Mouse (Mus musculus): ENCODE data around the gene Wdr61. TPM values are rescaled to one million over a fixed set of nuclear protein-coding genes. Genes with fewer than 3 reads are reported as not detected.

The Wdr61 gene
- polyA plus RNA-seq, 2 experiments, result 50.6 to 108 TPM

DNA sequence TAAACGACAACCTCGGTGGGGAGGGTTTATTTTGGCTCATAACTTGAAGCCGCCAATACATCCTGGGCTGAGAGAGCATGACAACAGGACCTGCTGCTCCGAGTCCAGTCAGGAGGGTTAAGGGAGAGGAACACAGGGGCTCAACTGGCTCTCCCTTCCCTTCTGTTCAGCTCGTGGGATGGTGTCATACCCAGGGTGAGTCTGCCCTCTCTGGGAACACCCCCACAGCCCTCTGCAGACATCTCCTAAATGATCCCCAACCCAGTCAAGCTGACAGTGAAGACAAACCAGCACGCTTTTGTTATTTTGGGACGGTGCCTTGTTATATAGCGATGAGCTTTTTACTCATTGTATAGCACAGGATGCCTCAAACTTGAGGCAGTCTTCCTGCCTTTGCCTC, 44.9 kb downstream of the Wdr61 start:
- no peak for TF ChIP-seq CTCF (IDR thresholded peaks at IDR 0.05; ENCODE audit: low read depth)
- TF ChIP-seq EP300 (IDR thresholded peaks at IDR 0.05; ENCODE audit: low read depth), result no peak
- WGBS (ENCODE audit: insufficient replicate concordance), result 61% methylated on average over 8 of the region's 8 CpGs
- Histone ChIP-seq H3K4me2 (ENCODE audit: low read depth) (no peak overlapping the region), H3K27ac (no peak overlapping the region), H3K9ac (replicated peaks) (no peak overlapping the region), H3K27me3 (ENCODE audit: control insufficient read depth, insufficient read depth, low read length) (no peaks in the 10 kb centered on the region; the same call in 1 of the 2 replicates), H3K4me1 (replicated peaks; ENCODE audit: control insufficient read depth in 2 of 2, insufficient read depth in 2 of 2, low read length in 1 of 2) (peaks cover 0 to 5% of the 10 kb centered on the region in 2 experiments; a peak in 2 of 4 replicates), H3K4me3 (ENCODE audit: insufficient read depth in 1 of 2, low read depth in 2 of 2, low read length in 2 of 2) (no peak overlapping the region), H3K9me3 (ENCODE audit: control insufficient read depth, low read length) (no peaks in the 10 kb centered on the region), H3K36me3 (replicated peaks; ENCODE audit: control insufficient read depth, insufficient read depth, low read depth) (no peaks in the 10 kb centered on the region)
- no peak for DNase-seq (ENCODE audit: low read depth in 3 of 3, low spot score in 3 of 3)
- no peak for ATAC-seq (ENCODE audit: insufficient read depth)

DNA sequence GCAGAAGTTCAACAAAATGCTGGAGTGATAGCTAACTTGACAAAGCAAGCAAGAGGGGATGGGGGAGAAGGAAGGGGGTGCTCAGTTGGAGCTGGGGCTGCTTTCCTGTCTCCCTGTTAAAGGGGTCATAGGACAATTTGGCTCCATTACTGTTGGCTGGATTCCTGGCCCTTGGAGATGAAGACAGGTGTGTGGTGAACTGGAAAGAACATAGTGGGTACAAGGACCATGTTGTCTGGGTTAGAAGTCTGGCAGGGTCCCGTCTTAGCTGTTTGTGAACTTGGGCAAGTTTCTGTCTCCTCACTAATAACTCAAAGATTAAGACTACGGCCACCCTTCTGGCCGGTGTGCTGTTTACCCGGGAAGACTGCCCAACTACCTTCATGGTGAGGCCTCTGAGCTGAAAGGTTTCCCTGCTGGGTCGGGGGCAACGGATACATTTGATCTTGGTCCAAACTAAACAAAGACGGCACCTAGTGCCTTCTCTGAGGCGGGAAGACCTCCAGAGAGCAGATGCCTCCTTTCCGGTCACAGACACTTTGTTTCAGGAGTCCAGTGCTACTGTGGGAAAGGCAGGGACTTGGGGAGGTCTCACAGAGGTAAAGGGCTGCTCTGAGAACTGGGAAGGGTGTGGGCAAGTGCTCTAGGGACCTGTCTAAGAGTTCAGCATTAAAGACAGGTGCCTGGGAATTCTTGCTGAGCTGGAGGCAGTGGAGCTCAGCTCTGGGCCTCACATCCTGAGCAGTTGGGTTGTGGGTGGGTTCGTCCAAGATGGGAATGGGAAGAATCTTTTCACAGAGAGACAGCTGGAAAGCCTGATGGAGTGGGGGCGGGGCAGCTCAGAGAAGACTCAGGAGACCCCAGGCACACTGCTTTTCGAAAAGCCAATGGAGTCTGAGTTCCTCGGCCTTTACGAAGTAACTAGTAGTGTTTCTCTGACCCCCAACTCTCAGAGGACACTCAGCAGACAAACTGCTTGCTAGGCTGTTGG, 46.8 kb downstream of the Wdr61 start:
- 66% methylated on average over 14 of the region's 14 CpGs for WGBS (ENCODE audit: insufficient replicate concordance)
- no peaks in the 10 kb centered on the region; the same call in 1 of the 2 replicates for H3K27me3 ChIP-seq (ENCODE audit: control insufficient read depth, insufficient read depth, low read length)
- peaks cover 0 to 5% of the 10 kb centered on the region in 2 experiments; a peak in 2 of 4 replicates for H3K4me1 ChIP-seq (replicated peaks; ENCODE audit: control insufficient read depth in 2 of 2, insufficient read depth in 2 of 2, low read length in 1 of 2)
- no peaks in the 10 kb centered on the region for H3K36me3 ChIP-seq (replicated peaks; ENCODE audit: control insufficient read depth, insufficient read depth, low read depth)
- no peak overlapping the region for H3K27ac ChIP-seq
- no peak for ATAC-seq (ENCODE audit: insufficient read depth)
- no peak overlapping the region for H3K4me3 ChIP-seq (ENCODE audit: insufficient read depth in 1 of 2, low read depth in 2 of 2, low read length in 2 of 2)
- no peak overlapping the region for H3K9ac ChIP-seq (replicated peaks)
- H3K9me3 ChIP-seq (ENCODE audit: control insufficient read depth, low read length), result no peaks in the 10 kb centered on the region
- TF ChIP-seq CTCF (IDR thresholded peaks at IDR 0.05; ENCODE audit: low read depth) (no peak), EP300 (IDR thresholded peaks at IDR 0.05; ENCODE audit: low read depth) (no peak)
- DNase-seq (ENCODE audit: low read depth in 3 of 3, low spot score in 3 of 3), result no peak
- no peak overlapping the region for H3K4me2 ChIP-seq (ENCODE audit: low read depth)

- H3K36me3 ChIP-seq (replicated peaks; ENCODE audit: control insufficient read depth, insufficient read depth, low read depth), result no peaks in the 10 kb centered on the region
- WGBS (ENCODE audit: insufficient replicate concordance), result 52% methylated on average over 7 of the region's 7 CpGs
- H3K9me3 ChIP-seq (ENCODE audit: control insufficient read depth, low read length), result no peaks in the 10 kb centered on the region
- DNase-seq (ENCODE audit: low read depth in 3 of 3, low spot score in 3 of 3), result no peak
- no peak overlapping the region for H3K4me2 ChIP-seq (ENCODE audit: low read depth)
- H3K4me3 ChIP-seq (ENCODE audit: insufficient read depth in 1 of 2, low read depth in 2 of 2, low read length in 2 of 2), result no peak overlapping the region
- H3K27ac ChIP-seq, result no peak overlapping the region
- no peak for ATAC-seq (ENCODE audit: insufficient read depth)
- no peaks in the 10 kb centered on the region for H3K4me1 ChIP-seq (replicated peaks; ENCODE audit: control insufficient read depth in 2 of 2, insufficient read depth in 2 of 2, low read length in 1 of 2)
- no peak for TF ChIP-seq CTCF (IDR thresholded peaks at IDR 0.05; ENCODE audit: low read depth)
- no peak overlapping the region for H3K9ac ChIP-seq (replicated peaks)
- no peaks in the 10 kb centered on the region; the same call in 1 of the 2 replicates for H3K27me3 ChIP-seq (ENCODE audit: control insufficient read depth, insufficient read depth, low read length)
Measured at GRCm38 (mm10) chr9:54683814-54684605, 50.3 kb downstream of the Wdr61 start.

DNA sequence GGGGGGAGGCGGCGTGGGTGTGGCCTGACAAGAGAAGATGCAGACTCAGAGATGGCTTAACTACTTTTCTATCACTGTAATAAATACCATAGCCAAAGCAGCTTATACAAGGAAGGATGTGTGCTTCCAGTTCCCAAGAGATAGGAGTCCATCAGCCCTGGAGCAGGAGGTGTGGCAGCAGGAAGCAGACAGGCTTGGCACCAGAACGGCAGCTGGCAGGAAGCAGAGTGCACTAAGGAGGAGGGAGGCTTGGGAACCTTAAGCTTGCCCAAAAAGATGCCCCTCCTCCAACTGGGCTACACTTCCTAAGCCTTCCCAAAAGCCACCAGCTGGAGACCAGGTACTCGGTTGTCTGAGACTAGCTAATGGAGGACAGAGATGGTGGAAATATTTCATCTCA, 51.5 kb downstream of the Wdr61 start:
- H3K4me2 ChIP-seq (ENCODE audit: low read depth), result no peak overlapping the region
- DNase-seq (ENCODE audit: low read depth in 3 of 3, low spot score in 3 of 3), result no peak
- TF ChIP-seq CTCF (IDR thresholded peaks at IDR 0.05; ENCODE audit: low read depth), result no peak
- no peak overlapping the region for H3K9ac ChIP-seq (replicated peaks)
- no peaks in the 10 kb centered on the region for H3K9me3 ChIP-seq (ENCODE audit: control insufficient read depth, low read length)
- WGBS (ENCODE audit: insufficient replicate concordance), result 54% methylated on average over 2 of the region's 4 CpGs
- H3K4me3 ChIP-seq (ENCODE audit: insufficient read depth in 1 of 2, low read depth in 2 of 2, low read length in 2 of 2), result no peak overlapping the region
- ATAC-seq (ENCODE audit: insufficient read depth), result no peak
- no peaks in the 10 kb centered on the region for H3K4me1 ChIP-seq (replicated peaks; ENCODE audit: control insufficient read depth in 2 of 2, insufficient read depth in 2 of 2, low read length in 1 of 2)
- no peak overlapping the region for H3K27ac ChIP-seq
- no peaks in the 10 kb centered on the region for H3K36me3 ChIP-seq (replicated peaks; ENCODE audit: control insufficient read depth, insufficient read depth, low read depth)
- H3K27me3 ChIP-seq (ENCODE audit: control insufficient read depth, insufficient read depth, low read length), result no peaks in the 10 kb centered on the region

Data from liver, embryonic 14.5 days (tissue).